Mouse (Mus musculus) intestine, embryonic 14.5 days (tissue): ENCODE results near the gene Grb10. TPM values are rescaled to one million over a fixed set of nuclear protein-coding genes. Genes with fewer than 3 reads are reported as not detected.

Experiments
- ATAC-seq: fragments of 200-750 bp; cut with Nextera tagmentation; replicated peaks from 2 replicates; pipeline ENCODE4 v1.8.0; 2017; ENCODE audit warnings: low read depth, moderate number of reproducible peaks, moderate TSS enrichment, moderate library complexity; ENCODE audit not compliant: low FRiP score, low TSS enrichment
- DNase-seq: peaks from one replicate; pipeline ENCODE4 v3.0.0-alpha.2; 2018; ENCODE audit warnings: low spot score
- H3K27ac ChIP-seq: fragments of 300-500 bp; sonication (generic); 2 replicates; pipeline ENCODE4 v1.5.1; 2014; ENCODE audit warnings: low read depth, mild to moderate bottlenecking, control low read depth
- H3K27me3 ChIP-seq: fragments of 300-500 bp; sonication (generic); replicated peaks from 2 replicates; pipeline ENCODE4 v1.6.1; 2014; ENCODE audit warnings: low read length, control low read depth; ENCODE audit not compliant: control insufficient read depth, insufficient read depth
- H3K36me3 ChIP-seq: fragments of 300-500 bp; sonication (generic); 2 replicates; pipeline ENCODE4 v1.6.1; 2014; ENCODE audit warnings: low read length, control low read depth; ENCODE audit not compliant: control insufficient read depth, insufficient read depth
- H3K4me1 ChIP-seq: fragments of 300-500 bp; sonication (generic); replicated peaks from 2 replicates; pipeline ENCODE4 v1.6.1; 2014; ENCODE audit warnings: low read length, control low read depth, mixed read lengths; ENCODE audit not compliant: control insufficient read depth, insufficient read depth
- H3K4me2 ChIP-seq: fragments of 300-500 bp; sonication (generic); 2 replicates; pipeline ENCODE4 v1.6.1; 2014; ENCODE audit warnings: low read length
- H3K4me3 ChIP-seq: fragments of 300-500 bp; sonication (generic); 2 replicates; pipeline ENCODE4 v1.5.1; 2014; ENCODE audit warnings: low read depth, low read length, control low read depth, mixed read lengths
- H3K9ac ChIP-seq: fragments of 300-500 bp; sonication (generic); 2 replicates; pipeline ENCODE4 v1.6.1; 2014; ENCODE audit warnings: mild to moderate bottlenecking, low read length
- H3K9me3 ChIP-seq: fragments of 300-500 bp; sonication (generic); 2 replicates; pipeline ENCODE4 v1.6.1; 2016; ENCODE audit warnings: low read length, control low read depth; ENCODE audit not compliant: control insufficient read depth
- WGBS: fragments of 180-500 bp; shearing (Covaris S2); extraction: QIAGEN DNeasy Blood & Tissue Kit; methylation state at CpG from one replicate; pipeline ENCODE4 v1.1.7; 2014; 5-methylcytosine and 5-hydroxymethylcytosine counted together
- polyA plus RNA-seq: library from polyadenylated mRNA; unstranded; fragments of >200 nt; fragmentation: Nextera tagmentation; extraction: Ambion mirVana; gene quantifications from 2 replicates; pipeline ENCODE4 v1.2.1, GENCODE M21; 2014

The Grb10 gene
- polyA plus RNA-seq, 1 experiment from 2014 or later: 233 TPM

DNA sequence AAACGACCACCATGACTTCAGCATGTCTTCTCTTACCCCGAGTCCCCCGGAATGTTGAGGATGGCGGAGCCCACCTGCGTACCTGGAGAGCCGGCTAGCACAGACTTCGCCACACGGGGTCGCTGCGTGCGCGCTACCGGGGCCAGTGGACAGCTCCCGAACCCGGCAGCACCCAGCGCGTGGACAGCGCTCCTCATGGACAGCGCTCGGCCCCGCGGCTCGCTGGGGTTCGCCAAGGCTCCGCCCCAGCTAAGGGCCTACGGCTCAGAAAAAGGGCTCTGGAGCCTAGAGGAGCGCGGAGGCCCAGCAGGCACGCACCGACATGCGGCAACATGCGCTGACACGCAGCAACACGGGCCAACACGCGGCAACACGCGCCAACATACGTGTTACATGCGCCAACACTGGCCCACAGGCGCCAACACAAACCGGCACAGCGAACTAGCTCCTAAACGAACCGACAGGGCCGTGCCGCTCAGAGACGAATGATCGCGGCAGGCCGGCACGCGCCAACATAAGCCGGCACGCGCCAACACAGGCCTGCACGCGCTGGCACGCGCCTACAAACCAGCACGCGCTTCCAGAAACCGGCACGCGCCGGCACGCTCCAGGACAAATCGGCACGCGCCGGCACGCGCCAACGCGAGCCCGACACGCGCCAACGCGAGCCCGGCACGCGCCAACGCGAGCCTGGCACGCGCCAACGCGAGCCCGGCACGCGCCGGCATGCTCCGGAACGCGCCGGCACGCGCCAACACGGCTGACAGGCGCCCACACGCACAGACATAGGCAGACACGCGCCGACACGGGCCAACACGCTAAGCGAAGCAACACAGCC lies 12.5 kb downstream of the Grb10 start:
- DNase-seq: peak; percentile 90
- ATAC-seq: peak; percentile 92
- peaks cover 57% of the 10 kb centered on the region for H3K36me3 ChIP-seq
- H3K4me3 ChIP-seq: 0 out of 2 replicates have a peak overlapping the region, but pooled peaks have one; percentile 4
- no peaks in the 10 kb centered on the region for H3K4me1 ChIP-seq
- no peak overlapping the region for H3K27ac ChIP-seq
- peak overlapping the region; percentile 30 for H3K4me2 ChIP-seq
- peaks cover 43% of the 10 kb centered on the region for H3K9me3 ChIP-seq
- 62% methylated on average over 108 of the region's 108 CpGs for WGBS
- no peak overlapping the region for H3K9ac ChIP-seq
- H3K27me3 ChIP-seq: peaks cover 87% of the 10 kb centered on the region

DNA sequence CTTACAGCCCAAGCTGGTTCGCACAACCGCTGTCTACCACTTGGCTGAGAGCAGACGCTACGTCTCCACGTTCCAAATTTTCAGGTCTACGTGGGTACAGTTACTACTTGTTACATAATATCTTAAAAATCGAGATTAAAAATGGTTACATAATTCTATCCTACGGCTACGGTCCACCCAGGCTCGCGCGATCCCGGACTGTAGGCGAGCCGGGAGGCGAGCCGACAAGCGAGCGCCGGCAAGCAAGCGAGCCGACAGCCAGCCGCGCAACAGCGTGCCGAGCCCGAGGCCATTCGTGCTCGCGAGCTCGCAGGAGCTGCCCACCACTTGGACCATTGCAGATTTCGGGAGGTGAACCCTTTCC lies 13.1 kb downstream of the Grb10 start:
- H3K36me3 ChIP-seq: peaks cover 60% of the 10 kb centered on the region
- H3K27ac ChIP-seq: no peak overlapping the region
- no peak overlapping the region for H3K9ac ChIP-seq
- peaks cover 43% of the 10 kb centered on the region for H3K9me3 ChIP-seq
- no peak overlapping the region for H3K4me2 ChIP-seq
- ATAC-seq (peak; percentile 67), DNase-seq (no peak)
- 52% methylated on average over 32 of the region's 32 CpGs for WGBS
- no peaks in the 10 kb centered on the region for H3K4me1 ChIP-seq
- no peak overlapping the region for H3K4me3 ChIP-seq
- H3K27me3 ChIP-seq: peaks cover 87% of the 10 kb centered on the region

DNA sequence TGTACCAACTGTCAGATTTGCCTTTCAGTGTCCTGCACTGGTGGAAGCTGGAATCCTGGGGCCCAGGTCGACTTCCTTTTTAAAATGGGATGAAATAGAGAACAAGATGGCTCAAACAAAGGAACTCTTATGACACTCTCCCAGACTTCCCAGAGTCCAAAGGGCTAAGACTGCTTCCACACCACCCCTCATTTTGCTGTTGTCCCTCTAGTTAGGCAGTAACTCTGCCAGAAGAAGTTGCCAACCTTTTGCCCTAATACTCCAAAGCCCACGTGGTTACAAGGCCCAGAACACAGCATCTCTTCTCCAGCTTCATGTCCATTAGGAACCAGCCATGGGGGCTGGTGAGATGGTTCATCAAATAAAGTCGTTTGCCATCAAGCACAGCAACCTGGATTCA lies 15.4 kb downstream of the Grb10 start:
- H3K27me3 ChIP-seq: peaks cover 86% of the 10 kb centered on the region
- no peak overlapping the region for H3K4me2 ChIP-seq
- ATAC-seq (no peak), DNase-seq (no peak)
- H3K27ac ChIP-seq: no peak overlapping the region
- WGBS: 60% methylated on average over 3 of the region's 3 CpGs
- H3K4me1 ChIP-seq: no peaks in the 10 kb centered on the region
- H3K9ac ChIP-seq: no peak overlapping the region
- H3K4me3 ChIP-seq: no peak overlapping the region
- peaks cover 61% of the 10 kb centered on the region for H3K36me3 ChIP-seq
- peaks cover 37% of the 10 kb centered on the region for H3K9me3 ChIP-seq

DNA sequence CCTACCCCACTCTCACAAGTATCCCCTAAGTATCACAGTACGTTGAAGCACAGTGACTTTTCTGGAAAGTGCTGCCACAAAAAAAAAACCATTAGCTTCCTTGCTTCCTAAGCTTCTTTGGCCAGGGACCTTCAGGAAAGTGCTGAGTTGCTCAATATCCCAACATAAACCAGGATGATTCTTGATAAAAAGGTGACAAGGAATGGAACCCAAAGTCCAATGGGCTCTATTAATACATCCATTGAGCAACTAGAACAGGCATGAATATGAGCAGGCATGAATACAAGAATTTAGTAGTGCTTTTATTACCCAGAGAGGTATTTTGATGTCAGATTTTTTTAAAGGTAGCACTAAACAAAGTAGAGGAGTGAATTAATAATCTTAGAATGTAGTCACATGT lies 18.8 kb downstream of the Grb10 start:
- peaks cover 53% of the 10 kb centered on the region for H3K36me3 ChIP-seq
- no peak overlapping the region for H3K27ac ChIP-seq
- ATAC-seq (no peak), DNase-seq (no peak)
- no peaks in the 10 kb centered on the region for H3K4me1 ChIP-seq
- H3K4me2 ChIP-seq: no peak overlapping the region
- 71% methylated on average over 1 of the region's 1 CpGs for WGBS
- peaks cover 75% of the 10 kb centered on the region for H3K27me3 ChIP-seq
- H3K9me3 ChIP-seq: peaks cover 18% of the 10 kb centered on the region
- H3K4me3 ChIP-seq: no peak overlapping the region
- H3K9ac ChIP-seq: no peak overlapping the region

DNA sequence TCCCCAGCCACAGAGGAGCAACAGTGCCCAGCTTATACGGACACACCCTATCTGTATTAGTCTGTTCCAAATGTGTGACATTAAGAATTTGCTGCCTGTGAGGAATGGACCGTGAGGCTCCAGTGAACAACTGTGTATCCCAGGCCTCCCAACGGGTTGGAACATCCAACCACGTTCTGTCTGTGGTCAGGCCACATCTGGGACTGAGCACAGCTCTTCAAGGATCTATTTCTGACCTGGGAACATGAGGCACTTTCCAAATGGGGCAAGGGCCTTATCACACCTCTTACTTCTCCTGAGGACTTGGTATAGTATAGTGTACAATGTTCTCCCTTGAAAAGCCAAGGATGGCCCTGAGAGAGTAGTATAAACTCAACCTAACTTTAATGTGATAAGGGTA lies 19.9 kb downstream of the Grb10 start:
- H3K4me2 ChIP-seq: no peak overlapping the region
- no peak overlapping the region for H3K4me3 ChIP-seq
- peaks cover 51% of the 10 kb centered on the region for H3K36me3 ChIP-seq
- H3K9me3 ChIP-seq: peaks cover 10% of the 10 kb centered on the region
- H3K4me1 ChIP-seq: no peaks in the 10 kb centered on the region
- H3K27ac ChIP-seq: no peak overlapping the region
- DNase-seq (no peak), ATAC-seq (no peak)
- WGBS: 85% methylated on average over 4 of the region's 4 CpGs
- peaks cover 67% of the 10 kb centered on the region for H3K27me3 ChIP-seq
- no peak overlapping the region for H3K9ac ChIP-seq

DNA sequence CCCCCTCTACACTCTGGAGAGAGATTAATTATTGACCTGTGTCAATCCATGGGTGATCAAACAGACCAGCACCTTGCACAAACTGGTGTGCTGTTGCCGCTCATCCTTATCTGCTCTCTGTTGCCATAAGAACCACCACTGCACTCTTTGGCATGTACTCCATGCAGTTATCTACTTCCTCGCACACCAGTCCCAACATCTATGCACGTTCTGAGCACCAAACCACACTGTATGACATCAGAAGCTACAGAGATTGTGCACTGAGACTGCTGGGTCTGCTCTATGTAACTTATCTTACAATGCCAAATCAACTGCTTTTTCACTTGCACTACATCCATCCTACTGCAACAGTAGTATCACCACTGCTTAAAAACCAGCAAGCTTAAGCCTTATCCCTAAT lies 28.4 kb downstream of the Grb10 start:
- Histone ChIP-seq H3K27me3 (no peaks in the 10 kb centered on the region), H3K9ac (no peak overlapping the region), H3K4me1 (no peaks in the 10 kb centered on the region), H3K4me2 (no peak overlapping the region), H3K4me3 (no peak overlapping the region), H3K27ac (no peak overlapping the region), H3K9me3 (peaks cover 12% of the 10 kb centered on the region; the same call in 1 of the 2 replicates), H3K36me3 (peaks cover 23% of the 10 kb centered on the region)
- DNase-seq (no peak), ATAC-seq (no peak)
- 71% methylated on average over 3 of the region's 3 CpGs for WGBS

DNA sequence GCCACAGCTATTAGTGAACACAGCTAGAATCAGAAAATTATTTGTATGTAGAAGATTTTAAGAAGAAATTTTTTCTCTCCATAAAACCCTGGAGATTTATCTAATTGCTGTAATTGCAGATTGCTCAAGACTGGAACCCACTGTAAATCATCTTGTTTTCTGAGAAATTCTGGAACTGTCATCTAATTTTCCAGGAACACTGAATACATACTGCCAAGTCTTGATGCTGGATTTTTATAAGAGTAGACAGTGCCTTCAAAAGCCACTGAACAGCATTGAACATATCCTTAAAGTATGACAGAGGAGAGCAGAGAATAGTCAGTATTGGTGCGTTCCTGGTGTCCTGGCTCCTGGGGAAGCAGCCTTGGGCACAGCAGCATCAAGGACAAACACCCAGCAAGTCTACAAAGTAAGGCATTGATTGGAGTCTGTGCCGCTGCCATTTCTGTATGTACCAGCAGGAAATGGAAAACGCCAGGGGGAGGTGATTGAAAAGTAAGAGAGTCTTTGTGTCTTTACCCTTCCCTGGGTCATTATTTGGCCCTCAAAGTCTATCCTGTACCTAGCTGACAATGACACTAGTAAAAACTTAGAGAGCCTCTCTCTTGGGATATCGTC lies 38.1 kb downstream of the Grb10 start:
- DNase-seq: no peak
- no peak overlapping the region for H3K4me2 ChIP-seq
- no peak overlapping the region for H3K9ac ChIP-seq
- no peak overlapping the region for H3K27ac ChIP-seq
- 86% methylated on average over 4 of the region's 4 CpGs for WGBS
- H3K9me3 ChIP-seq: no peaks in the 10 kb centered on the region
- H3K4me3 ChIP-seq: no peak overlapping the region
- no peaks in the 10 kb centered on the region for H3K4me1 ChIP-seq
- 0 out of 2 replicates have a peak, but pooled peaks cover 3% of the 10 kb centered on the region for H3K36me3 ChIP-seq
- ATAC-seq: no peak
- no peaks in the 10 kb centered on the region for H3K27me3 ChIP-seq

DNA sequence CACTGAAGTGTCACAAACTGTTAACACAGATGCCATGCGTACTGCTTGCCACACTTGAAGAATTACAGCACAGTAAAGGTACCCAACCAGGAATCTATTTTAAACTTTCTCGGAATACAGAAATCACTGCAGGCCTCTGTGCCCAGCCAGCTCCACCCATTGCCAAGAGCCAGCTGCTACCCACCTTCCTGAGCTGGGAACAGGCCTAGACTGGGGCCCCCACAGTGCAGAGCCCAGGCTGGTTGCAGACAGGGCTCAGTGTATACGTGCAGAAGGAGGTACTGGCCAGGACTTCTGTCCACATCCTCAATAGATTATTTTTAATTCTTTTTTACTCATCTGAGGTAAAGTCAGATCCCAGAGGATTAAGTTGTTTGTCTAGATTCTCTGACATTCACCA lies 39.6 kb downstream of the Grb10 start:
- WGBS: 71% methylated on average over 3 of the region's 3 CpGs
- no peak for ATAC-seq
- Histone ChIP-seq H3K9me3 (no peaks in the 10 kb centered on the region), H3K4me3 (no peak overlapping the region), H3K9ac (no peak overlapping the region), H3K27ac (no peak overlapping the region), H3K27me3 (no peaks in the 10 kb centered on the region), H3K36me3 (0 out of 2 replicates have a peak, but pooled peaks cover 3% of the 10 kb centered on the region), H3K4me2 (no peak overlapping the region), H3K4me1 (no peaks in the 10 kb centered on the region)
- no peak for DNase-seq
